Mouse (Mus musculus) brain, adult 2 months (tissue): ENCODE measurements around the gene Uggt2.
A peak's percentile ranks its signal among the peaks of the same experiment; 100 is the strongest.

Experiments used
- DNase-seq: peaks from one replicate; pipeline ENCODE4 v3.0.0; 2011; ENCODE audit warnings: low read depth, low spot score

Uggt2 gene

DNA sequence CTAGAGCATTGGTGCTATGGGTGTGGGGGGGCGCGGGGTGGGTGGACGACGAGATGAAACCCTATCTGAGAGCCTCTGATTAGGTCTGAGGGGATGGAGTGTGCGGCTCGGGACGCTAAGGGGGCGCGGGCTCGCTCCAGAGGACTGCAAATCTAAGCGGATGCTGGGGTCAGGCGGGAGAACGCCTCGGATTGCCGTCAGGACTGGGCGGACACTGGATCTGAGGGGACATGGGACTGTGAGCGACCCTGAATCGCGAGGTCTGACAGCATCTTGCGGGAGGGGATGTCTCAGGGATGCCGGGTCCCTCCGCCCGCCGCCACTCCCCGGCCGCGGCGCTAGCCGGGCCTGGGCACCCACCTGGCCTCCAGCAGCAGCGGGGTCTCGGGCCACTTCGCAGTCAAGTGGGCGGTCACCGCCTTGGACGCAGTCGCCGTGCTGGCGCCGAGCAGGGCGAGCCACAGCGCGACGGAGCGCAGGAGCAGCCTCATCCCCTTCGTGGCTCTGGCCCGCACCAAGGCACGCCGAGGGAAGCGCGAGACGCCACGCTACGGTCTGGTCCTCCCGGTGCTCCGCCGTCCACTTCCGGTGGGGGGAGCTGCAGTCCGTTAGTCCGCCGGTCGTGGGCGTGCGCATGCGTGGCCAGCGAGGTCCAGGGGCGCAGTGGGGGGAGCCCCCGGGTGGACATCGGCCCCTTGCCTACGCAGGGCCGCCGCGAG lies at the start of gene Uggt2:
Uggt2 (minus strand) TSS at position 580 of the 719 bp plus-strand sequence.
- peak; percentile 95 for DNase-seq

DNA sequence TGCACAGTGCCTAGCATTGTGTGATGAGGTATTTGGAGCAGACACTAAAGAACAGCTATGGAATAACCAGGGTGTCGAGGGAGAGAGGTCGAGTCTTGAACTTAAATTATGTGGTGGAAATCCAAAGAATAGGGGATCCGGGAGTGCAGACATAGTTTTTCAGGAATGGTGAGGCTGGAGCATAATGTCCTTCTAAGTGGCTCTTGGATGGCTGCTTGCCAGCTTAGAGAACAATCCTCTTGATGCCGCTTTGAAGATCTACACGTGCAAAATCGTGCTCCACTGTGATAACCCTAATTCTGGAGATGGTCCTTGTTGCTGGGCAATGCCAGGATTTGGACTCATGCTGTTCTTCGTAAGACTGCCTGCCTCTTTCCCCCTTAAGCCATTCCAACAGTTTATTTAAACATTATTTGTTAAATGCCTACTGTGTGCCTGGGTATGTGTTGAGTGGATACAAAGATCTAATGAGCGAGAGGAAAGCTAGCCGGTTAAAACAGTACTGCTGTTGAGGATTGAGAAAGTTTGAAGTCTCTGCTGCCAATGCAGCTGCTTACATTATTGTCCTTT lies 40.2 kb upstream of the Uggt2 start:
- peak; percentile 47 for DNase-seq

DNA sequence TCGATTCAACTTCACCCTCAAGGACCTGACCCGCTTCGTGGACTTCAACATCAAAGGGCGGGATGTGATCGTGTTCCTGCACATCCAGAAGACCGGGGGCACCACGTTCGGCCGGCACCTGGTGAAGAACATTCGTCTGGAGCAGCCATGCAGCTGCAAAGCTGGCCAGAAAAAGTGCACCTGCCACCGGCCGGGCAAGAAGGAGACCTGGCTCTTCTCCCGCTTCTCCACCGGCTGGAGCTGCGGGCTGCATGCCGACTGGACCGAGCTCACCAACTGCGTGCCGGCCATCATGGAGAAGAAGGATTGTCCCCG lies 39.5 kb upstream of the Uggt2 start:
- DNase-seq: peak; percentile 26

DNA sequence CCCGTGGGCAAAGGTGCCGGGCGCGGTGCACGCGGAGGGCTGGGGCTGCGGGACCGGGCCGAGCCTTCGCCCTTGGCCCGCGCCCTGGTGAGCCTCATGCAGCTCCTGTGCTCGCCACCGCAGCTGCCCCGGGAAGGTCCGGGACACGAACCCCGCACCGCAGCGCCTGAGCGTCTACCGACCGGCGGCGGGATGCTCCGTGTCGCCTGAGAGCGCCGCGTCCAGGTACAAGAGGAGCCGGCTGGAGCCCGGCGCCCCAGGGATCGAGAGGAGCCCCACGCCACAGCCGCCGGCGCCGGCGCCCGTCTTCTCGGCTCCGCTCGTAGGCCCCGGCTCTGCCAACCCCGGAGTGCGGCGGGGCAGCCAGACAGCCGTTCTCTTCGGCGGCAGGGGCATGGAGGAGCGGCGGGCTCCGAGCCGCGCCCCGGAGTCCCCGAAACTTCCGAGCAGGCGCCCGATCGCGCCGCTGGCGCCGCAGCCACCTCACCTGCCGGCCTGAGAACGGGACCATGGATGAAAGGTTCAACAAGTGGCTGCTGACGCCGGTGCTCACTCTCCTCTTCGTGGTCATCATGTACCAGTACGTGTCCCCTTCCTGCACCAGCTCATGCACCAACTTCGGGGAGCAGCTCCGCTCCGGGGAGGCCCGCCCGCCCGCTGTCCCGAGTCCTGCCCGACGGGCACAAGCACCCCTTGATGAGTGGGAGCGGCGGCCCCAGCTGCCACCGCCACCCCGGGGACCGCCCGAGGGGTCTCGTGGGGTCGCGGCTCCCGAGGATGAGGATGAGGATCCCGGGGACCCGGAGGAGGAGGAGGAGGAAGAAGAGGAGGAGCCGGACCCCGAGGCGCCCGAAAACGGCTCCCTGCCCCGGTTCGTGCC lies 38.9 kb upstream of the Uggt2 start, which contains the start of gene Hs6st3:
Hs6st3 (plus strand) TSS at position 436 of the 880 bp plus-strand sequence.
- peak; percentile 37 for DNase-seq

DNA sequence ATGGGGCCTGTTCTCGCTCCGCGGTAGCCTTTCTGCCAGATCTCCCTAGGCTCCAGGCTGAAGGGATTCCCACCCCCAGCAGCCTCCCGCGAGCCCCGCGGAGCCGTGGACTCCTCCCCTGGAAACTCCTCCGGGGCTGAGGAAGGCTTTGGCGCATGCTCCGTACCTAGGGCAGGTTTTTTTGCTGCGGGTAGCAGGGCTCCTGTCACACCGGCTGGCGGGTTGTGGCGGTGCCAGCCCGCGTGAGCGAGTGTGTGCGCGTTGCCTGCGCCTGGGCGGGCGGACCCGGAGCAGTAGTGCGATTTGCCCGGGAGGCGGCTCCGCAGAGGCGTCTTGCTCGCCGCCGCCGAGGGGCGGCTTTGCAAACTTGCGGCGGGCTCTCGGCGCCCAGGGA lies 38.3 kb upstream of the Uggt2 start:
- peak; percentile 96 for DNase-seq

DNA sequence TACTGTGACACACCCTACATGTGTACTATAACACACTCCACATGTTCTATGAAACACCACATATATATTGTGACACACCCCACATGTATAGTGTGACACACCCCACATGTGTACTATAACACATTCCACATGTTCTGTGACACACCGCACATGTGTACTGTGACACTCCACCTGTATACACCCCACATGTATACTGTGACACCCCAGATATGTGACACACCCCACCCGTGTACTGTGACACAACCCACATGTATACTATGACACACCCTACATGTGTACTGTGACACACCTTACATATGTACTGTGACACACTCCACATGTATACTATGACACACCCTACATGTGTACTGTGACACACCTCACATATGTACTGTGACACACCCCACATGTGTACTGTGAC lies 28.1 kb upstream of the Uggt2 start:
- DNase-seq: no peak

DNA sequence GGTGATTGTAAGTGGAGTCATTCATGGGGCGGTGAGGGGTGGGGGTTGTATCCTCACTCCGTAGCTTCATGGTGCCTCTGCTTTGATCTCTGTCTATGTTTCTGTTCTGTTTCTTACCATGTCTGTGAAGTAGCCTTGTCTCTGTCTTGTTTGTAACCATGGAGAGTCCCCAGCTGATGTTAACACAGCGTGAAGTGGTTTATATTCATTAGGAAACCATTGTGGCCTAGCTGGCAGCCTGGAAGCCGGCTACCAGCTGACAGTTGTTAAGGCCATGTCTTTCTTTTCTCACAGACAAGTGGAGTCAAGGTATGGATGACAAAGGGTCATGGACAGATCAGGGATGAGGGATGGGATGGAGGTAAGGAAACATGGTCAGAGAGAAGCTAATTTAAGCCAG lies 26.6 kb upstream of the Uggt2 start:
- DNase-seq: no peak

DNA sequence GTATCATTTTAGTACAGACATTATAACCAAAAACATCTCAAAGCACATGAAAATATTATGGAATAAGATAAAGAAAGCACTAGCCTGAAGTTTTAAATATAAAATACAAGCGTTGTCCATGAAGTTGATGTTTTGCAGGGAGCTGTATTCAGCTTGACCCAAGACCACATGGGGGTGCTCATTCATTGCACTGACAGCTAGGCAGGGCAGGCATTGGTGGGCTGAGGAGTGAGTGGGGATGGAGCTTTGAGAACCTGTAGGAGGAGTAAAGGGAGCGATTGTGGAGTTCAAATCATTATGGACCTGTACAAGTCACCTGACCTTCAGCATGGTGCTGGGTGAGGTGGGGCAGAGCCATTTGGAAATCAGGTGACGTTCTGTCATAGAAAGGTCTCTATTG lies 24.8 kb upstream of the Uggt2 start:
- peak; percentile 59 for DNase-seq

DNA sequence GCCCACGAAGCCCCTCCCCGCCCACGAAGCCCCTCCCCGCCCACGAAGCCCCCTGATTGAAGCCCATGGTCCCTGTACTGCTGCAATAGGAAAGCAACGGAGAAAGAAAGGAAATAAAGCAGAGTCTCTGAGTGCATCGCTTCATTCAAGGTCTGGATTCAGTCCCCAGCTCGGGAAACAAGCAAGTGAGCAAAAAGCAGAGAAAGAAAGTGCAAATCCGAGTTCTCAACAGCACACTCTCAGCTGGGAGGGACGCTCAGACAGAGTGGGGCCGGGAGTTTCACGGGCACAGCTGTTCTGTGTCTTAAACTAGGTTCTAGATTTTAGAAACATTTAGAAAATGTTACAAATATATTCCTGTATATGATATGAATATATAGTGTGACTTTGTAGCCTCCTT lies 24.4 kb upstream of the Uggt2 start:
- peak; percentile 33 for DNase-seq

DNA sequence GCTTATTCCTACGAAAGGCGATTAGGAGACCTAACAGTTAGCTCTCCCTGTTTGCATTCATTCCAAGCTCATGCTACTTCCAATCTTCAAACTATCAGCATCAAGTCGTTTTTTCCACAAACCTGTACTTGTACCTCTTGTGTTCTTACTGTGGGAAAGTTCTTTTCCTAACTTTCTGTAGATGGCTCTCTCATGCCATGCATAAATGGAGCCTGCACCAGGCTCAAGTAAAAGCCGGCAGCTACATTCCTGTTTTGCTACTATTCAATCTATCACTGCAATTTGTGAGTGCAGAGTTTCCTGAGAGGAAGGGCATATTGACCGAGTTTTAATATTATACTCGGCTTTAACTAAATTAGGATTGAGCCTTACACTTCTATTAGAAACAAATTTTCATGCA lies 13.3 kb upstream of the Uggt2 start:
- peak; percentile 54 for DNase-seq

DNA sequence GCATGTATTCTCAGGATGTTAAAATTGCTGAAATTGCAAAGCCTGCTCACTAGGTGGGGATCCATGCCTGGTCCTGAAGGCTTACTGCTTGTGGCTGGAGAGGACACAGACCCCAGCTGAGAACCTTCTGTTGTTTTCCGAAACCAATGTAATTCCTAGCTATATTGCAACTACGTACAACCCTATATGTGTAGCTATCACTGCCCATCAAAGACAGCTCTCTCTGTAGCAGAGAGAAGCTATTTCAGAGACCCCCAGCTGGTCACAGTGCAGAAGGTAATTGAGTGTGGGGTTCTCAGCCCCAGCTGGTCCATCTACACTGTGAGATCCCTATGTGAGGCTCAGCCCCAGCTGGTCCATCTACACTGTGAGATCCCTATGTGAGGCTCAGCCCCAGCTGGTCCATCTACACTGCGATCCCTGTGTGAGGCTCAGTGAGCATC lies 10.6 kb upstream of the Uggt2 start:
- DNase-seq: peak; percentile 66

DNA sequence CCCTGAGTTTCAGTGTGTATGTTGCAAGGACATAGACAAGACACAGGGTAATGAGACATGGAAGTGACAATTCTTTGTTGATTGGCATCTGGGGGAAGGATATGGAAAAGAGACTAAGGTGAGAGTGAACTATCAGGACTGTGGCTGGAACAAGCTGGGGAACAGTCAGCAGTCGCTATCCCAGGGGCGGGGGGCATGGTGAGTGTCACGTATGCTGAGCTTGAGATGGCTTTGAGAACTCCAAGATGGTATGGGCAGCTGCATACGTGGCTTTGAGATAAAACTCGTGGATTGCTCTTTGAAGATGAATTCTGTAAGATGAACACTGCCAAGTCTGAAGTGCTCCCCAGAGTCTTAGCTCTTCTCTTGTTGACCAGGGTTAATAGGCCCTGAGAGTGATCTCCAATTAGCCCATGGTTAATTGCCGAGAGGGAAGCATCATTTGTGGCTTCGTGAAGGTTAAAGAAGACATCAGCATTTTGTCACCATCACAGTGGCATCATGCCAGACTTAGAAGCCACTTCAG lies 9.6 kb upstream of the Uggt2 start:
- no peak for DNase-seq

DNA sequence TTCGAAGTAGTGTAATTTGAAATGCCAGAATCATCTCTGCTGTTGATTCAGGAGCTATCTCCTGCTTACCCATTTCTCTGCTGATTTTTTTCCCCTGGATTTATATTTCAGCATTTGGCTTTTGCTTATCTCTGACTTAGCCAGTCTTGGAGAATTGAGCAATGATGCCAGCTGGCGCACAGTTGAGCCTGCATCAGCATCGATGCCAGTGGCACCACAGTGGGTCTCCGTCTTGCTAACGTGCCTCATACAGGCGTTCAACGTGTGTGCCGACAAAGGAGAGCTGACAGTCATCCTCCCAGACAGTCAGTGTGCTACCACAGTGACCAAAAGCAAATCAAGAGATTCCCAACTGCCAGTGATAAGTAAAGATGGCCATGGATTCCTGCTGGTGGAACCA lies 8.4 kb upstream of the Uggt2 start:
- peak; percentile 61 for DNase-seq

DNA sequence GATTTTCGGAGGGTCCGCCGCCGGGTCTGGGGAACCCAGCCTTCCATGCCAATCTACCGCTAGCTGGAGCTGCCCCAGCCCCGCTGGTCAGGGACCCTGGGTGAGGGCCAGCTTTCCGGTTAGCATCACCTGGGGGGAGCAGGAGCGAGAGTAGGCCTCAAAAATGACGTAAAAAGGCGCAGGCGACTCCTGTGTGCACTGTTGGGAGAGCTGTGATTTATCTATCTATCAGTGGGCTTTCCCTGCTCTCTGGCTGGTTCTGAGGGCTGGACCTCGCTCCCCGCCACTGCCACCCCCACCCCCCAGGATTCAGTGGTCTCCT lies 301 bp upstream of the Uggt2 start:
- DNase-seq: no peak

DNA sequence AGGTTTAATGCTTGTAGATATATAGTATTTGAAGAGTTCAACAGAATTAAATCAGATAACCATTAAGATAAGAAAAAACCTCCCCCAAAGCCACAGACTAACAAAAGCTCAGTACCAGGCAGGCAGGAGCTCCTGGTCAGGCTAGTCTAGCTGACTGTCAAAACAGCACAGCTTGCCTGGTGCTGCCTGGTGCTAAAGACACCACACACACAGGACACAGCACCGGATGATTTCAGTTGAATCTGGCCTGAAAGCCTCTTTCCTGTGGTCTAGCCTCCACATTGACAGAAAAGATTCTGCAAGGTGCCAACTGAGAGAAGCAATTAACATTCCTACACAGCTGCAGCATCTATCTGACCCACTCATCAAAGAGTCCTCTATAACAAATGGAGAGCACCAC lies 37.4 kb downstream of the Uggt2 start:
- no peak for DNase-seq

DNA sequence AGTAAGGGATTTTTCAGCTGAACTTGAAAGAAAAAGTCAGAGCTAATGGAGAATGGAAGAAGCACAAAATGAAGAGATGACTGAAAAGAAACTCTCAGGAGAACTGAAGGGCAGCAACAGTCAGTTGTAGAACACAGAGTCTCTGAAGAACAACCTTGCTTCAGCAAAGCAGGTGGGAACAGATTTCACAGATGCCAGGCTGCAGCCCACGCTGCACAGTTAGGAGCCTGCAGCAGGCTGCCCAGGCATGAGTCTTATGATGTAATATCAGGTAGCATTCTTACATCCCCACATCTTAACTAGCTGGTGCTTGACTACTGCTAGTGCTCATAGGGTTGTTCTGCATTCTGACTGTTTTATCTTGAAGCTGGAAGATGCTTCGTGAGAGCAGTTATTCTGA lies 38.5 kb downstream of the Uggt2 start:
- peak; percentile 69 for DNase-seq

DNA sequence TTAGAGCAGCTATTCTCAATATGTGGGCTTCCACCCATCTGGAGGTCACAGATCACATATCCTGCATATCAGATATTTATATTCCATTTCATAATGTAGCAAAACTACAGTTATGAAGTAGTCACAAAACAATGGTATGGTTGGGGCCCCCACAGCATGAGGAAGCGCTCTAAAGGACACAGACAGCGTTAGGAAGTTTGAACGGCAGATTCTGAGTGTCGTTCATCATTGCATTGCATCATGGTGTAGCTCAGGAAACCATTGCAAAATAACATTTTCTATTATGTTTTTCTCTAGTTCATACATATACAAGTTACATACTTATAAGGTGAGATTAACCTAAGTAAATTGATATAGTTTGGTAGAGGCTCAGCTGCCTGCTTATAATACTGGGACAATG lies 42.2 kb downstream of the Uggt2 start:
- no peak for DNase-seq

DNA sequence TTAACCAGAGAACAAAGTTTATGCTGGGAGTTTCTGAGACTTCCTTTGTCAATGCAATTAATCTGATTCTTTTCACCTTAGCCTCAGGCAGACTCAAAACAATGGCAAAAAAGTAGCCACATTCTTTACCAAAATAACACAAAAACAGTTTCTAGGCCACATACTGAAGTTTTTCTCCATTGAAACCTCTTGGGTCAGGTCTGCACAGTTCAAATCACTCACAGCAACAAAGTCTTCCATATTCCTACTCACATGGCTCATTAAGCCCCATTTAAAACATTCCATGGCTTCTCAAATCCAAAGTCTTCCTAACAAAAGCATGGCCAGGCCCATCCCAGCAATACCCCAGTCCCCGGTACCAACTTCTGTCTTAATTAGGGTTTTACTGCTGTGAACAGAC lies 46.3 kb downstream of the Uggt2 start:
- DNase-seq: no peak

DNA sequence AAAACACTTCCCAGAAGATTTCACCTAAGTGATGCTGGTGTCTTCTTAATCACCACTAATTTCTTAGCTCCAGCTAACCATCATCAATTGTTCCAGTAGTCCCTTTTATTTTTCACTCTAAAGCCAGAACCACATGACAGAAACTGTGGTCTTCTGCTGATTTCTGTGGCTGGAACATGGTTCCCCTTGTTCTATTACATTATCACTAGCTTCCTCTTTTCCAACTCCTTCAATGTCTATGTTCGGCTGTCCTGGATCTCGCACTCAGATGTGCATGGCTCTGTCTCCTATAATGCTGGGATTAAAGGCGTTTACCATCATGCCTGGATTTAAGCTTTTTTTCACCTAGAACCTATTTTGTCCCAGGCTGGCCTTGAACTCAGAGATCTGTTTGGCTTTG lies 46.9 kb downstream of the Uggt2 start:
- no peak for DNase-seq

DNA sequence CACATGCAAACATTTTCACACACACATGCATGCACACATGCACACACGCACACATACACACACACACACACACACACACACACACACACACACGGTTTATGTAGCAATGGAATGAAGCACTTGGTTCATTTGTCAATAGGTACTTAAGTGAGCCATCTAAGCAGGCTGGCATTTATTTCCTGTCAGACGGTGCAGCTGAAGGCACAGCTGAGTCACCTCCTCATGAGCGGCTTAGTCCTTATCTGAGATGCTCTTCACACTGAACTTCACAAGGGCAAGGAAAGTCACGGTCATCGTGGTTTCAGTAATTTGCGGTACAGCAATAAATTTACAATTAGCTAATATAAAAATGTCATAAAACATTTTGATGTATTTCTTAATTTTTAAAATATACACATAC lies 55.5 kb downstream of the Uggt2 start:
- peak; percentile 50 for DNase-seq

DNA sequence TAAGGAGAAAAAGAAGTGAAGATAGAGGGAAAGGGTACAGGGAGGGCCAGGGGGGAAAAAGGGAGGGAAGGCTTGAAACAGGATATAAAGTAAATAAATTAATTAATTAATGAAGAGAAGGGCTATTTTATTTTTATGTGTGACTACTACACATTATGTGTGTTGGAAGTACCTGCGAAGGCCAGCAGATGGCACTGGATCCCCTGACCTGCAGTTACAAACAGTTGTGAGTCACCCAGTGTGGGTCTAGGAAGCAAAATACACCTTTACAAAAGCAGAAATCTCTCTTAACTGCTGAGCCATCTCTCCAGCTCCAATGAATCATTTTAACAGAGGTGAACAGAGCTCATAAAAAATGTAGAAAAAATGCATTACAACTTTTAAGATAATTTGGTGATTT lies 59.0 kb downstream of the Uggt2 start:
- peak; percentile 79 for DNase-seq

DNA sequence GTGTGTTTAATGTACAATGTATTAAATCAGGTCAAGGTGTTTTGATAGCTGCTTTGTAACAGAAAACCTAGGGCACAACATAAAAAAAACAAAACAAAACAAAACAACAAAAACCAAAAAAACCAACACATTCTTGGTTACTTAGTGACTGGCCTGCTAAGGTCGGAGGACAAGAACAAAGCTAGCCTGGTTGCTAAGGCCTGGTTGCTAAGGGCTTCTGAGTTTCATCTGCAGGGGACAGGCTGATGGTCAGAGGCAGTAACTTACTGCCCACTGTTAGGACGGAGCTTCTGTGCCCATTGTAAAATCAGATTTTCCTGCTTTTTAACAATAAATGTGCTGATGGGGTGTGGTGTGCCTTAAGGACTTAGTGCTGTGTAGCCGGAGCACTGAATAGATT lies 61.5 kb downstream of the Uggt2 start:
- no peak for DNase-seq
